Mouse (Mus musculus) MEL (cell line): Measurements from ENCODE around the gene Anp32e. TPM values are rescaled to one million over a fixed set of nuclear protein-coding genes. Genes with fewer than 3 reads are reported as not detected.

Experiments used
- DNase-seq: peaks from one replicate; pipeline ENCODE4 v3.0.0; 2011; ENCODE audit warnings: low read depth, low spot score
- H3K27ac ChIP-seq: 2 replicates; pipeline ENCODE4 v1.5.1; 2012; ENCODE audit warnings: low read depth, mild to moderate bottlenecking, control low read depth, low read length, moderate library complexity; ENCODE audit not compliant: control insufficient read depth
- H3K27me3 ChIP-seq, 2 experiments: fragments of 150-350 bp in 1 of 2; sonication (generic) in 1 of 2; 2 replicates each; pipeline ENCODE4 v1.6.1; 2012; ENCODE audit warnings: low read length in 2 of 2, mild to moderate bottlenecking in 2 of 2, improper control_type of control experiment in 1 of 2, moderate library complexity in 1 of 2; ENCODE audit not compliant: insufficient read depth in 2 of 2, control insufficient read depth in 1 of 2
- H3K36me3 ChIP-seq, 2 experiments: 2 replicates each; pipeline ENCODE4 v1.6.1; 2012 to 2014; ENCODE audit warnings: low read length in 2 of 2, improper control_type of control experiment in 1 of 2, inconsistent platforms in 1 of 2, mild to moderate bottlenecking in 1 of 2; ENCODE audit not compliant: insufficient read depth in 2 of 2, control insufficient read depth in 1 of 2
- H3K4me1 ChIP-seq, 2 experiments: fragments of 150-350 bp in 1 of 2; sonication (generic) in 1 of 2; 2 replicates each; pipeline ENCODE4 v1.6.1; 2012; ENCODE audit warnings: low read length in 2 of 2, improper control_type of control experiment in 1 of 2, mild to moderate bottlenecking in 1 of 2; ENCODE audit not compliant: insufficient read depth in 2 of 2, control insufficient read depth in 1 of 2
- H3K4me3 ChIP-seq, 2 experiments: fragments of 150-350 bp in 1 of 2; sonication (generic) in 1 of 2; 2 replicates each; pipeline ENCODE4 v1.5.1; 2012; ENCODE audit warnings: low read depth in 2 of 2, low read length in 2 of 2, mild to moderate bottlenecking in 2 of 2, moderate library complexity in 2 of 2, control low read depth in 1 of 2, improper control_type of control experiment in 1 of 2; ENCODE audit not compliant: control insufficient read depth in 1 of 2, insufficient read depth in 1 of 2
- H3K79me2 ChIP-seq: 2 replicates; pipeline ENCODE4 v1.6.1; 2012; ENCODE audit warnings: mild to moderate bottlenecking, low read length, moderate library complexity; ENCODE audit not compliant: control insufficient read depth, poor library complexity, insufficient read depth
- H3K9ac ChIP-seq: 2 replicates; pipeline ENCODE4 v1.6.1; 2012; ENCODE audit warnings: low read depth, mild to moderate bottlenecking, control low read depth, low read length, moderate library complexity; ENCODE audit not compliant: control insufficient read depth, poor library complexity, severe bottlenecking
- H3K9me3 ChIP-seq: fragments of 150-350 bp; sonication (generic); replicated peaks from 2 replicates; pipeline ENCODE4 v1.6.1; 2012; ENCODE audit warnings: mild to moderate bottlenecking, low read length, improper control_type of control experiment, moderate library complexity; ENCODE audit not compliant: insufficient read depth
- BHLHE40 ChIP-seq: IDR thresholded peaks from 2 replicates; pipeline ENCODE4 v1.6.1; 2012; ENCODE audit warnings: low read depth, mild to moderate bottlenecking, inconsistent platforms, low read length, improper control_type of control experiment, borderline replicate concordance
- CHD1 ChIP-seq: IDR thresholded peaks from 2 replicates; pipeline ENCODE4 v1.6.1; 2012; ENCODE audit warnings: low read depth, mild to moderate bottlenecking, inconsistent platforms, low read length, improper control_type of control experiment
- CHD2 ChIP-seq: IDR thresholded peaks from 2 replicates; pipeline ENCODE4 v1.6.1; 2011; ENCODE audit warnings: low read length, improper control_type of control experiment
- CTCF ChIP-seq, 3 experiments: IDR thresholded peaks in 2 of 3; conservative IDR thresholded peaks in 1 of 3; 2 replicates each; pipeline ENCODE4 v1.5.1; 2011 to 2012; ENCODE audit warnings: low read length in 3 of 3, low read depth in 2 of 3, mild to moderate bottlenecking in 2 of 3, improper control_type of control experiment in 1 of 3, inconsistent platforms in 1 of 3, mixed read lengths in 1 of 3, moderate library complexity in 1 of 3; ENCODE audit not compliant: control insufficient read depth in 1 of 3, insufficient read depth in 1 of 3, poor library complexity in 1 of 3, severe bottlenecking in 1 of 3
- E2F4 ChIP-seq: IDR thresholded peaks from 2 replicates; pipeline ENCODE4 v1.6.1; 2011; ENCODE audit warnings: low read depth, low read length, improper control_type of control experiment, borderline replicate concordance
- ELF1 ChIP-seq: IDR thresholded peaks from 2 replicates; pipeline ENCODE4 v1.6.1; 2014; ENCODE audit warnings: low read depth, mild to moderate bottlenecking, inconsistent platforms, low read length, improper control_type of control experiment, moderate library complexity
- EP300 ChIP-seq, 2 experiments: IDR thresholded peaks; 2 replicates each; pipeline ENCODE4 v1.6.1; 2011; ENCODE audit warnings: improper control_type of control experiment in 2 of 2, low read length in 2 of 2, low read depth in 1 of 2, mild to moderate bottlenecking in 1 of 2
- GABPA ChIP-seq: IDR thresholded peaks from 2 replicates; pipeline ENCODE4 v1.6.1; 2012; ENCODE audit warnings: low read depth, mild to moderate bottlenecking, inconsistent platforms, low read length, improper control_type of control experiment, moderate library complexity
- GATA1 ChIP-seq: IDR thresholded peaks from 2 replicates; pipeline ENCODE4 v1.6.1; 2011; ENCODE audit warnings: low read depth, low read length, improper control_type of control experiment
- HCFC1 ChIP-seq: IDR thresholded peaks from 2 replicates; pipeline ENCODE4 v1.6.1; 2012; ENCODE audit warnings: low read depth, mild to moderate bottlenecking, inconsistent platforms, low read length, improper control_type of control experiment, moderate library complexity
- JUND ChIP-seq: IDR thresholded peaks from 2 replicates; pipeline ENCODE4 v1.6.1; 2011; ENCODE audit warnings: low read depth, mild to moderate bottlenecking, improper control_type of control experiment, low read length
- KAT2A ChIP-seq: conservative IDR thresholded peaks from 2 replicates; pipeline ENCODE4 v1.6.1; 2012; ENCODE audit warnings: low read depth, low read length, improper control_type of control experiment, inconsistent platforms
- MAX ChIP-seq: IDR thresholded peaks from 2 replicates; pipeline ENCODE4 v1.6.1; 2011; ENCODE audit warnings: low read length, improper control_type of control experiment
- MAZ ChIP-seq: IDR thresholded peaks from 2 replicates; pipeline ENCODE4 v1.6.1; 2012; ENCODE audit warnings: low read depth, mild to moderate bottlenecking, inconsistent platforms, low read length, improper control_type of control experiment
- MEF2A ChIP-seq: IDR thresholded peaks from 2 replicates; pipeline ENCODE4 v1.6.1; 2014; ENCODE audit warnings: low read depth, mild to moderate bottlenecking, inconsistent platforms, low read length, improper control_type of control experiment; ENCODE audit not compliant: poor library complexity, insufficient replicate concordance, severe bottlenecking; ENCODE audit errors: extremely low read depth
- MYB ChIP-seq: IDR thresholded peaks from 2 replicates; pipeline ENCODE4 v1.6.1; 2011; ENCODE audit warnings: mild to moderate bottlenecking, low read depth, low read length, improper control_type of control experiment
- NRF1 ChIP-seq: IDR thresholded peaks from 2 replicates; pipeline ENCODE4 v1.6.1; 2014; ENCODE audit warnings: low read depth, mild to moderate bottlenecking, inconsistent platforms, low read length, improper control_type of control experiment, moderate library complexity; ENCODE audit not compliant: poor library complexity, insufficient read depth, severe bottlenecking
- POLR2A ChIP-seq, 2 experiments: IDR thresholded peaks; 2 replicates each; pipeline ENCODE4 v1.6.1; 2011 to 2012; ENCODE audit warnings: low read length in 2 of 2, mild to moderate bottlenecking in 2 of 2, control low read depth in 1 of 2, improper control_type of control experiment in 1 of 2, low read depth in 1 of 2, moderate library complexity in 1 of 2; ENCODE audit not compliant: control insufficient read depth in 1 of 2, insufficient read depth in 1 of 2, poor library complexity in 1 of 2
- POLR2AphosphoS2 ChIP-seq: IDR thresholded peaks from 2 replicates; pipeline ENCODE4 v1.6.1; 2011; ENCODE audit warnings: low read length, improper control_type of control experiment
- POLR2AphosphoS5 ChIP-seq: IDR thresholded peaks from 2 replicates; pipeline ENCODE4 v1.6.1; 2012; ENCODE audit warnings: low read depth, borderline replicate concordance, mild to moderate bottlenecking, inconsistent platforms, low read length, moderate library complexity, mixed read lengths
- RAD21 ChIP-seq: IDR thresholded peaks from 2 replicates; pipeline ENCODE4 v1.6.1; 2011; ENCODE audit warnings: mild to moderate bottlenecking, low read depth, low read length, improper control_type of control experiment
- RCOR1 ChIP-seq: IDR thresholded peaks from 2 replicates; pipeline ENCODE4 v1.6.1; 2012; ENCODE audit warnings: low read depth, mild to moderate bottlenecking, inconsistent platforms, low read length, improper control_type of control experiment
- SIN3A ChIP-seq: IDR thresholded peaks from 2 replicates; pipeline ENCODE4 v1.6.1; 2012; ENCODE audit warnings: low read length, improper control_type of control experiment, inconsistent platforms
- TAL1 ChIP-seq: IDR thresholded peaks from 2 replicates; pipeline ENCODE4 v1.6.1; 2012; ENCODE audit warnings: mild to moderate bottlenecking, inconsistent platforms, low read length, moderate library complexity, mixed read lengths
- TBP ChIP-seq: IDR thresholded peaks from 2 replicates; pipeline ENCODE4 v1.8.0; 2011; ENCODE audit warnings: low read depth, low read length, improper control_type of control experiment
- TCF12 ChIP-seq: IDR thresholded peaks from 2 replicates; pipeline ENCODE4 v1.6.1; 2014; ENCODE audit warnings: low read depth, mild to moderate bottlenecking, inconsistent platforms, low read length, improper control_type of control experiment, moderate library complexity
- UBTF ChIP-seq: IDR thresholded peaks from 2 replicates; pipeline ENCODE4 v1.6.1; 2012; ENCODE audit warnings: low read depth, mild to moderate bottlenecking, inconsistent platforms, low read length, improper control_type of control experiment, moderate library complexity, borderline replicate concordance; ENCODE audit not compliant: insufficient read depth
- USF1 ChIP-seq: IDR thresholded peaks from 2 replicates; pipeline ENCODE4 v1.6.1; 2014; ENCODE audit warnings: low read depth, mild to moderate bottlenecking, inconsistent platforms, low read length, improper control_type of control experiment, moderate library complexity
- USF2 ChIP-seq, 2 experiments: IDR thresholded peaks; 2 replicates each; pipeline ENCODE4 v1.6.1; 2011 to 2012; ENCODE audit warnings: improper control_type of control experiment in 2 of 2, low read length in 2 of 2, borderline replicate concordance in 1 of 2, inconsistent platforms in 1 of 2, low read depth in 1 of 2, mild to moderate bottlenecking in 1 of 2; ENCODE audit not compliant: insufficient read depth in 1 of 2
- ZKSCAN1 ChIP-seq: IDR thresholded peaks from 2 replicates; pipeline ENCODE4 v1.6.1; 2012; ENCODE audit warnings: low read depth, mild to moderate bottlenecking, inconsistent platforms, low read length, improper control_type of control experiment, moderate library complexity
- polyA plus RNA-seq, 2 experiments: library from polyadenylated mRNA; stranded (reverse) in 1 of 2; unstranded in 1 of 2; fragments of >175 nt in 1 of 2; fragments of >200 nt in 1 of 2; gene quantifications; 2 replicates each; pipeline versions ENCODE4 v1.2.1 to v1.2.4; 2012; ENCODE audit warnings: low replicate concordance in 2 of 2, low read depth in 1 of 2; ENCODE audit not compliant: insufficient read length in 2 of 2, insufficient read depth in 1 of 2, missing spikeins in 1 of 2
- total RNA-seq: library from RNA; depleted of rRNA; stranded (reverse); fragments of 300-350 nt; gene quantifications from 2 replicates; pipeline ENCODE4 v1.2.3, GENCODE M21; 2012

The Anp32e gene
- total and polyA plus RNA-seq, 3 experiments = 159 to 748 (median 412) TPM

DNA sequence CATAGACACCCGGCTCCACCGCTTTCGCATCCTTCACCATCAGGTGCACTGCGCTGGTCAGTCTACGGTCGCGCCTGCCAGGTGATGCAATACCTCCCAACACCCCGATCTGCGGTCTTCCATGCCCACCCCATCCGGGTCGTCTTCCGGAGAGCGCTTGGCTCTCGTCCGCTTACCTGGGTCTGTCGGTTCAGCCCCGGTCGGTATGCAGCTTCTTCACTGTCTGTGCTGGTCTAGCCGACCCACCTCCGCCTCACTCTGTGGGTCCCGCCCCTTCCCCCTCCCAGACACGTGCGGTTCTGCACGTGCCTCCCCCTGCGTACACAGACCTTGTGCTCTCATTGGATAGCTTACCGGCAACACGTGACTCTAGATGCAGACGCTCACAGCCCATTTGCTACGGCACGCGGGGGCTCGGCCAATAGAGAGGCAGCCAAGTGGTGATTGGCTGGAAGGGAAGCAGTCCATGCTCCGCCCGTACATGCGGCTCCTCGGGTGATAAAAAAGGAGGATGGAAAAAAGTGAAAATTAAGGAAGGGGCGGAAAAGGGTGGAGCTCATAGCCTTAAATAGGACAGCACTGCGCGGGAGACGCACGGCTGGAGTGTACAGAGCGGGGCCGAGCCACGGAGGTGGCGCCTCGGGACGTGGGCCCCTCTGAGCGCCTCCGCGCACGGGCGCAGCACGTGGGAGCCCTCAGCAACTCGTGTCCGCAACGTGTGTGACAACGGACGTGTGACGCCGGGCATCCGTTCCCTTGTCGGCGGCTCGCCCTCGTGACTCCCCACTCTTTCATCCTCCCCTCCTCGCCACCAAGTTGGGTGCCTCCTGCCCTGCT lies 46.8 kb upstream of the Anp32e start, which contains the start of gene Ciart (continued):
- peak; percentile 50; the same call in 1 of the 2 replicates for TF ChIP-seq NRF1
- TF ChIP-seq GABPA = no peak
- peak; percentile 1 to 27; a peak in 2 of 4 replicates for TF ChIP-seq EP300 (IDR thresholded peaks at IDR 0.05; ENCODE audit: low read depth in 1 of 2, low read length in 2 of 2)
- peak; percentile 97 for TF ChIP-seq TBP
- TF ChIP-seq RAD21 = no peak; the same call in 1 of the 2 replicates
- TF ChIP-seq MEF2A = 0 out of 2 replicates have a peak, but pooled peaks have one; percentile 13
- peak; percentile 96 to 98 for TF ChIP-seq USF2 (IDR thresholded peaks at IDR 0.05; ENCODE audit: borderline replicate concordance in 1 of 2, insufficient read depth in 1 of 2, low read depth in 1 of 2, low read length in 2 of 2)
- TF ChIP-seq E2F4 = peak; percentile 27; the same call in 1 of the 2 replicates
- 0 out of 2 replicates have a peak, but pooled peaks have one; percentile 11 for TF ChIP-seq ELF1
- peak; percentile 96 for TF ChIP-seq MAZ

DNA sequence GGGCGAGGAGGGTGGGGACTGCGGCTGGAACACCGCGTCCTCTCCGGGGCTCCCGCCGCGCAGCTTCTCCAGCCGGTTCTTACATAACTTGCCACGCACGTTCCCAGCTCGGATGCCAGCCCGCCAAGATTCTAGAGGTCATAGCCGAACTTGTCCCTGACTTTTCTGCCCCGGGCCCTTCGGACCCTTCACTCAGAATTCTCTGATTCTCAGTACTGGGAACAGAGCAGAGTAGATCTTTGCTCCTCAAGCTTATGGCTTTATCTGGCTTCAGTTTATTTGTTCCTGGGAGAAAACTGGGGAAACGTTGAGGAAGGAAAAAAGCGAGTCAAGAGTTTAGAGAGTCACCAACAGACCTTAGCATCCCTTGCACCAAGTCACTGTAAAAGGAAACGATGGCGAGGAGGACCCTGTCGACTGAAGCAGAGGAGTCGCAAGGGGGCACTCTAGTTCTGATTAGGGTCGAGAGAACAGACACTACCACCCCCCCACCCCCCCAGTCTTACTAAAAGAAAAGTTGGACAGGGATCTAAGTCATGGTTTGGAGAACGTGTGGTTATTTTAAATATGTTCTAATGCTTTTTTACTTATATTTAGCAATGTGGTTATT lies 46.1 kb upstream of the Anp32e start:
- peaks cover 0 to 2% of the 10 kb centered on the region in 2 experiments; a peak in 2 of 4 replicates for H3K36me3 ChIP-seq
- H3K27ac ChIP-seq = peak overlapping the region; percentile 38
- peaks cover 5 to 13% of the 10 kb centered on the region in 2 experiments; a peak in 3 of 4 replicates for H3K4me1 ChIP-seq
- no peaks in the 10 kb centered on the region for H3K27me3 ChIP-seq
- H3K9ac ChIP-seq = peak overlapping the region; percentile 60
- H3K4me3 ChIP-seq = peak overlapping the region; percentile 52 to 53
- DNase-seq = peak; percentile 92
- no peaks in the 10 kb centered on the region for H3K9me3 ChIP-seq
- no peaks in the 10 kb centered on the region; the same call in none of the 2 replicates for H3K79me2 ChIP-seq
- TF ChIP-seq RCOR1 = peak; percentile 39; the same call in 1 of the 2 replicates
- no peak for TF ChIP-seq TBP
- no peak for TF ChIP-seq CHD1
- TF ChIP-seq JUND = no peak
- no peak for TF ChIP-seq POLR2A (IDR thresholded peaks at IDR 0.05; ENCODE audit: control insufficient read depth in 1 of 2, insufficient read depth in 1 of 2, low read depth in 1 of 2, low read length in 2 of 2, poor library complexity in 1 of 2)
- no peak for TF ChIP-seq MYB
- TF ChIP-seq POLR2AphosphoS5 = no peak
- no peak for TF ChIP-seq ZKSCAN1
- no peak for TF ChIP-seq KAT2A
- TF ChIP-seq ELF1 = no peak
- TF ChIP-seq MAZ = no peak
- TF ChIP-seq HCFC1 = peak; percentile 45; the same call in 1 of the 2 replicates
- TF ChIP-seq UBTF = no peak
- TF ChIP-seq CHD2 = no peak
- no peak for TF ChIP-seq USF2 (IDR thresholded peaks at IDR 0.05; ENCODE audit: borderline replicate concordance in 1 of 2, insufficient read depth in 1 of 2, low read depth in 1 of 2, low read length in 2 of 2)
- TF ChIP-seq TAL1 = no peak
- 0 out of 2 replicates have a peak, but pooled peaks have one; percentile 22 for TF ChIP-seq GABPA
- no peak for TF ChIP-seq POLR2AphosphoS2
- TF ChIP-seq MAX = no peak
- peak; percentile 68; the same call in 1 of the 2 replicates for TF ChIP-seq SIN3A
- no peak for TF ChIP-seq EP300 (IDR thresholded peaks at IDR 0.05; ENCODE audit: low read depth in 1 of 2, low read length in 2 of 2)
- TF ChIP-seq RAD21 = peak; percentile 76
- TF ChIP-seq GATA1 = no peak
- peak; percentile 21; the same call in 1 of the 2 replicates for TF ChIP-seq TCF12
- TF ChIP-seq BHLHE40 = peak; percentile 83
- TF ChIP-seq CTCF (IDR thresholded peaks at IDR 0.05 in 2 of 3, conservative IDR thresholded peaks at IDR 0.05 in 1 of 3; ENCODE audit: control insufficient read depth in 1 of 3, insufficient read depth in 1 of 3, low read depth in 2 of 3, low read length in 3 of 3, poor library complexity in 1 of 3, severe bottlenecking in 1 of 3) = peak; percentile 67 to 96 (median 88)
- TF ChIP-seq USF1 = peak; percentile 28; the same call in 1 of the 2 replicates
